Mouse (Mus musculus) gastrocnemius, adult 8-10 months (tissue): ENCODE measurements around the gene Psma7. TPM values are rescaled to one million over a fixed set of nuclear protein-coding genes. Genes with fewer than 3 reads are reported as not detected.

Experiments
- DNase-seq, 2 experiments: peaks; one replicate each; pipeline ENCODE4 v3.0.0; 2022; ENCODE audit warnings: low spot score in 2 of 2
- total RNA-seq, 4 experiments: library from RNA; stranded (reverse); gene quantifications; 2 replicates each; pipeline ENCODE4 v1.2.4; 2022

The Psma7 gene
- total RNA-seq, 4 experiments from 2014 or later = 137 to 165 (median 152) TPM

DNA sequence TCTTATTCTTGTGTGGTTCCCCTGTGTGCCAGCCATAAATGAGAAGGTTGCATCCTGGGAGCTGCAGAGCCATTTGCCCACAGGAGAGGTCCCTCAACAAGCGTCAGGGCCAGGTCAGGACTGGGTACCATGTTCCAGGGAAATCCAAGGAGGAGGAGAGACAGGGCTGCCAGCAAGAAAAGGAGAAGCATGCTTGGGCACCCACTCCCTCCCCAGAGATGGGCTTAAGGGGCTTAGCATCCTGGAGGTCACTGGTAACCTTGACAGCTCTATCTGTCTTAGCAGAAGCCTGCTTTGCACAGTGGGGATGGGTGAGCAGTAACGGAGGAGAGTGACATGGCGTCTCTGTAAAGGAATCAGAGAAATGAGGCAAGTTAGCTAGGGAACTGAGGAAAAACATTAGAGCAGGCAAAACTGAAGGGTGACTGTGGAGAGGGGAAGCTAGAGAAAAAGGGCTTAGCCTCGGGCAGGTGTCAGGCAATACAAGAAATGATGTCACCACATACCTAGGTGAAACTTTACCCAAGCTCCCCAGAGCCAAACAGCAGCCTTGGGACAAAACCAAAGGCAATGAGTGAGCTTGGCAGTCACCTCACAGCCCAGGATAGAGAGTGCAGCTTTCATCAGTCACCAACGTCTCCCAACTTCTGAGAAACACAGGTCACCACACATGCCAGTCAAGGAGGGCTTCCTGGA lies 36.4 kb downstream of the Psma7 start:
- DNase-seq = no peak

DNA sequence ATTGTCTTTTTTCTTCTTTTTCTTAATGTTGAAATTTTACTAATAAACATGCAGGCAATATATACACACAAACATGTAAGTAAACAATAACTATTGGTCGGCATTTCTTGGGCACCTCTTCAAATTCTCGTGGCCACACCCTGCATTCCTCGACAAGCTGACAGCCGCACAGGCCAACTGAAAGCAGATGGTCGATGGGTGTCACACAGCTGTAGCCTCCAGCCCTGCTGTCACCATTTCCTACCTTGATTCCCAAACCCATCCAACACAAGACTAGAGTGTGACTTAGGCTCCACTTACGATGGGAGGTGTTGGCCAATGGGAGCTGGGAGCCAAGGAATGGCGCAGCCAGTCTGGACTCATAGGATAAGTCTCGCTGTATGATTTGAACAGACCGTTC lies 40.6 kb downstream of the Psma7 start:
- DNase-seq = no peak

DNA sequence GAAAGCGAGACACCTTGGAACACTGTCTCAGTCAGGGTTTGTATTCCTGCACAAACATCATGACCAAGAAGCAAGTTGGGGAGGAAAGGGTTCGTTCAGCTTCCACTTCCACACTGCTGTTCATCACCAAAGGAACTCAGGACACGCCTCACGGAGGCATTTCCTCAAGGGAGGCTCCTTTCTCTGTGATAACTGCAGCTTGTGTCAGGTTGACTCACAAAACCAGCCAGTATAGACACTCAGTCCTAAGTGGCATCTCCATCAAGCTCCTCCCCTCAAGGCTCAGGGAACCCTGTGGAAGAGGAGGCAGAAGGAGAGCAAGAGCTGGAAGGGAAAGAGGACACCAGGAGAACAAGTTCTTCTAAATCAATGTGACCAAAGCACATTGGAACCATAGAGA lies 43.8 kb downstream of the Psma7 start:
- DNase-seq = no peak

DNA sequence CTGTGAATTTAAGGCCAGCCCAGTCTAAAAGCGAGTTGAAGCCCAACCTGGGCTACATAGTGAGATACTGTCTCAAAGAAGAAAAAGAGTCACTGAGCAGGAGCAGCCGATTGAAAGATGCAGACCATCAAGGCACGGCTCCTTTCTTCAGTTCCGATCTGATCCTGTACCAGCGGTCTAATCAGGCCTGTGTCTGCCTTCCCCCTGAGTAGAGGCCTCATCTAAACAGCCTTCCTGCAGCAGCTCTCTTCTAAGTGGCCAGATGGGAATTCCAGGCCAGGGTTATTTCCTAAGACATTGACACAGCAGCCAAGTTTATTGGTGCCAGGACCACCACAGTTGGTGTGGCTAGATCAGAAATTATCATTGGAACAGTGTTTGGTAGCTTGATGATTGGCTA lies 49.2 kb downstream of the Psma7 start:
- no peak for DNase-seq

DNA sequence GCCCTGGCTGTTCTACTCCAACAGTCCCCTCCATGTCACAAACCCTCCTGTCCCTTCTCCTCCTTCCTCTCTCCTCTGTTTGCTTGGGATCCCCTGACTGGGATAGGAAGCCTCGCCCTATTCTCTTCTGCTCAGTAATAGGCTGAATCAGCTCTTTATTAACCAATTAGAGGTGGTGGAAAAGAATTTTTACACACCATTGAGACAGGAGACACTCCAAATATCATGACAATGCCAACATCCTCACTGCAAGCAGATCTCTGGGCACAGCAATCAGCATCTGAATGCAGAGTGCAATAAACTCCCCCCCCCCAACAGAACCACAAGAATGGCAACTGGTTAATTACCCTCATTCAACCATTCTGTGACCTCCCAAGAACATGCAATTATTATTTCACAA lies 53.1 kb downstream of the Psma7 start:
- no peak for DNase-seq

DNA sequence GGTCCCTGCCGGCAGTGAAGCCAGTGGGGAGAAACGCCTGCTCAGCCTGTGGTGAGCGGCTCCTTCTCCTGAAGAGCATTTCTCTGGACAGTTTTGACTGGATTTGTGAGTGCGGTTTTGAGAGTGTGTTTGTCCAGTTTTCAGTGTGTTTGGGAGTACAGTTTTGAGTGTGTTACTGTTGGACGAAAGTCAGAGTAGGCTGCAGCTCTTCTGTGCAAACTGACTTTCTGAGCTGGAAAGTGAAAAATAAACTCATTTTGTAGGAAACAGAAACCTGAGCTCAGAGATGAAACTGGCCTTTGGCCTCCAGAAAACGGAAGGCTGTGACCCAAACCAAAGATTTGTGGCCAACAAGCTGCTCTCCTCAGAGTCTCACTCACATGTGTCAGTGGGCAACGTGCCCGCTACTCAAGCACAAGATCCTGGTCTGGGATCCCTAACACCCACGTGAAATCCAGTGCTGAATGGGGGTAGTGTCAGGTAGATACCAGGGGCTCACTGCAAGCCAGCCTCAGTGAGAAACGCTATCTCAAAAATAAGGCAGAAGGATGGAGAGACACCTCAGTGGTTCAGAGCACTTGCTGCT lies 55.7 kb downstream of the Psma7 start:
- DNase-seq = no peak

Other genes starting within 250 kb of the Psma7 start
- gene Taf4, start 65.8 kb downstream of the Psma7 start, total RNA-seq = 1 to 10 TPM; 7.2 to 9.6 (median 8.8) TPM
- 10 to 100 TPM; 48.2 to 51.7 (median 50.2) TPM for gene Lsm14b, start 17.4 kb downstream of the Psma7 start, total RNA-seq
- gene Ss18l1, start 76 bp upstream of the Psma7 start, total RNA-seq = 1 to 10 TPM; 1.8 to 2.5 (median 2.1) TPM
- 10 to 100 TPM; 14.1 to 17.9 (median 16.3) TPM for gene Mtg2, start 28.2 kb upstream of the Psma7 start, total RNA-seq
- gene Hrh3, start 62.1 kb upstream of the Psma7 start, total RNA-seq = not detected
- gene Osbpl2, start 76.9 kb upstream of the Psma7 start, total RNA-seq = 10 to 100 TPM; 16.6 to 19.2 (median 18.1) TPM
- 100 to 1,000 TPM; 124 to 131 (median 129) TPM for gene Adrm1, start 129.1 kb upstream of the Psma7 start, total RNA-seq
- 10 to 100 TPM; 10.8 to 16.5 (median 13.8) TPM for gene Lama5, start 183.4 kb upstream of the Psma7 start, total RNA-seq
- 100 to 1,000 TPM; 348 to 580 (median 436) TPM for gene Rps21, start 214.9 kb upstream of the Psma7 start, total RNA-seq
- gene Cables2, start 231.1 kb upstream of the Psma7 start, total RNA-seq = 10 to 100 TPM in 1 of 4 experiments, 1 to 10 TPM in 3; 8.1 to 10.8 (median 9.0) TPM
- gene Rbbp8nl, start 247.4 kb upstream of the Psma7 start, total RNA-seq = not detected